Mouse (Mus musculus) liver, embryonic 11.5 days (tissue): ENCODE results near the gene Pcsk5. TPM values are rescaled to one million over a fixed set of nuclear protein-coding genes. Genes with fewer than 3 reads are reported as not detected.

Experiments used
- ATAC-seq: fragments of 200-750 bp; cut with Nextera tagmentation; replicated peaks from 2 replicates; pipeline ENCODE4 v1.8.0; 2017; ENCODE audit warnings: moderate number of reproducible peaks, mild to moderate bottlenecking, moderate TSS enrichment, moderate library complexity; ENCODE audit not compliant: low FRiP score
- DNase-seq: peaks from one replicate; pipeline ENCODE4 v3.0.0-alpha.2; 2017; ENCODE audit warnings: low spot score
- H3K27ac ChIP-seq: fragments of 300-500 bp; sonication (generic); 2 replicates; pipeline ENCODE4 v1.5.1; 2014; ENCODE audit warnings: mild to moderate bottlenecking, low read depth, low read length, control low read depth
- H3K27me3 ChIP-seq: fragments of 300-500 bp; sonication (generic); replicated peaks from 2 replicates; pipeline ENCODE4 v1.6.1; 2014; ENCODE audit warnings: low read length, mixed read lengths; ENCODE audit not compliant: control insufficient read depth, insufficient read depth
- H3K36me3 ChIP-seq: fragments of 300-500 bp; sonication (generic); 2 replicates; pipeline ENCODE4 v1.6.1; 2014; ENCODE audit warnings: mild to moderate bottlenecking, low read length, moderate library complexity, mixed read lengths; ENCODE audit not compliant: control insufficient read depth, insufficient read depth
- H3K4me1 ChIP-seq: fragments of 300-500 bp; sonication (generic); replicated peaks from 2 replicates; pipeline ENCODE4 v1.6.1; 2014; ENCODE audit warnings: low read length, mixed read lengths; ENCODE audit not compliant: control insufficient read depth, insufficient read depth
- H3K4me2 ChIP-seq: fragments of 300-500 bp; sonication (generic); 2 replicates; pipeline ENCODE4 v1.6.1; 2014; ENCODE audit warnings: mild to moderate bottlenecking, control low read depth, moderate library complexity
- H3K4me3 ChIP-seq: fragments of 300-500 bp; sonication (generic); 2 replicates; pipeline ENCODE4 v1.5.1; 2014; ENCODE audit warnings: low read depth, low read length, control low read depth
- H3K9ac ChIP-seq: fragments of 300-500 bp; sonication (generic); 2 replicates; pipeline ENCODE4 v1.6.1; 2014; ENCODE audit warnings: low read depth, low read length, control low read depth
- H3K9me3 ChIP-seq: fragments of 300-500 bp; sonication (generic); 2 replicates; pipeline ENCODE4 v1.6.1; 2016; ENCODE audit warnings: low read length, inconsistent platforms, mixed read lengths; ENCODE audit not compliant: control insufficient read depth
- WGBS: fragments of 180-500 bp; shearing (Covaris S2); extraction: QIAGEN DNeasy Blood & Tissue Kit; methylation state at CpG from one replicate; pipeline ENCODE4 v1.1.7; 2014; 5-methylcytosine and 5-hydroxymethylcytosine counted together
- polyA plus RNA-seq: library from polyadenylated mRNA; unstranded; fragments of >200 nt; fragmentation: Nextera tagmentation; extraction: Ambion mirVana; gene quantifications from 2 replicates; pipeline ENCODE4 v1.2.1, GENCODE M21; 2014

Gene Pcsk5
- polyA plus RNA-seq, 1 experiment from 2014 or later, result 4.8 TPM

DNA sequence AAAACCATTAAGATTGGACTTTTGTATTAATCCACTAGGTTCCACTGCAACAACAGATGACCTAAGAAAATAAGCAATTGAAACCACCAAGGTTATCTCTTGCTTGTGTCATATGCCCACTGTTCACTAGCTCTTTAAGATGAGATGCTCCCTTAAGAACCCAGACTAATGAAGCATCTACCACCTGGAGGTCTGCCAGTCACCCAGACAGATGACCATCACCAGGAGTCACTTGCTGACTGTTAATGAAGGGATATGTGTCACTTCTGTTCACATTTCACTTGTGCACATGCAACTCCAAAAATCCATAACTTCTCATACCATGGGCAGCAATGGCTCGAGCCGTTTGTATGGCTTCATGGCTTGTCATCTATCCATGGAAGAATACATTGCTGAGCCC lies 17.4 kb downstream of the Pcsk5 start:
- no peak for ATAC-seq
- Histone ChIP-seq H3K4me1 (no peaks in the 10 kb centered on the region), H3K9ac (no peak overlapping the region), H3K27me3 (no peaks in the 10 kb centered on the region), H3K27ac (no peak overlapping the region), H3K4me3 (no peak overlapping the region), H3K4me2 (no peak overlapping the region), H3K9me3 (no peaks in the 10 kb centered on the region), H3K36me3 (no peaks in the 10 kb centered on the region)
- WGBS, result 85% methylated on average over 2 of the region's 2 CpGs
- DNase-seq, result no peak

DNA sequence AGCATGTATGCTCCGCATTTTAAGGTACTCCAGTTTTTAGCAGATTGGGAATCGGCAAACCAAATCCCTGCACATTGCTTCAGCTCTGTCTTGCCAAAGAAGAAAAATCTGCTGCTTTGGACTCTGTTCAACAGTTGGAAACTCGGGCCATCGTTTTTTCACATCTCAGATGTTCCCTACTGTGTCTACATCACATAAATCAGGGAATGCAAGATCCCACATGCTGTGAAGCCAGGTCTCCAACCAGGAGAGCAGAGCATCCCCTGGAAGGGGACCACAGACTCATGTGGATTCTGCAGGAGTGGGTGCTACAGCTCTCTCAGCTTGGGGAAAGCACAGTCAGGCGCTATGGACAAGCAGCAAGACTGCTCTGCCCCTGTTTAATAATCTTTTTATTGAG lies 18.4 kb downstream of the Pcsk5 start:
- 82% methylated on average over 5 of the region's 5 CpGs for WGBS
- H3K36me3 ChIP-seq, result no peaks in the 10 kb centered on the region

DNA sequence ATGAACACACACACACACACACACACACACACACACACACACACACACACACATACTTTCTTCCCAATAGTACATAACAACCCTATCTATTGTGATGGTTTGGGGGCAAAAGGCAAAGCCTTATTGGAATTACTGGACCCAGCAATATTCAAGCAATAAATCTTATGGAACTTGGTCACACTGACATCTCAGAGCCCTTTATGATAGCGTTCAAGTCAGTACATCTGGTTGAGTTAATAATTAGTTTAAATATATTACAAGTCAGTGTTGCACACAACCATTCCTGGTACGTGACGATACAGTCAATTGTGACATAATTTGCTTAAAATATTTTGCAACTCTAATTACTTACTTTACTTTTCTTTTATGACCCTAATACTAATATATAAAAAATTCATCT lies 22.4 kb downstream of the Pcsk5 start:
- no peak overlapping the region for H3K4me3 ChIP-seq

More for the DNA sequence above, 18.4 kb downstream of the Pcsk5 start:
- no peak overlapping the region for H3K9ac ChIP-seq
- H3K9me3 ChIP-seq, result no peaks in the 10 kb centered on the region
- no peak overlapping the region for H3K27ac ChIP-seq
- no peaks in the 10 kb centered on the region for H3K27me3 ChIP-seq
- no peak overlapping the region for H3K4me2 ChIP-seq
- DNase-seq, result no peak
- H3K4me3 ChIP-seq, result no peak overlapping the region
- ATAC-seq, result no peak
- no peaks in the 10 kb centered on the region for H3K4me1 ChIP-seq

DNA sequence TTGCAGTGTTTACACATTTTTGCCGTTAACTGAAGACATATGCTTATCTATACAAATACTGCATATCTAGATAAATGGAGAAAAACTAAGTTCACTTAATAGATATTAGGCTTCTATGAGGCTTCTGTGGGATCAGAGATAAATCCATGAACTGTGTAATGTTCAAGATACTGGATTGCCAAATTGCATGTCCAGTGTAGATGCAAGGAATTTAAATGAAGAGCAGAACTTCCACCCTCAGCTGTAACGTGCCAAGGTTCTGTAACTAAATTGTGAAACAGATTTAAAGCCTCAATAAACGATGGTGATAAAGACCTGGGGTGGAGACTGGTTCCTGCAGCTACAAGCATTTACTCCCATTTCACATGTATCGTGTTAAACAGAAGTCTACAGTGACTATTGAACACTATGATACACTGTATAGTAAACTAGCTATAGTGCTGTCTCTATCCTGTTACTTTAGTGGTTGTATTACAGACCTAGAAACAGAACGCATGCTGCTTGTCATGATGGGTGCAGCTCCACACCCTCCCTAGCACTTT lies 23.9 kb downstream of the Pcsk5 start:
- no peak overlapping the region for H3K27ac ChIP-seq
- H3K27me3 ChIP-seq, result no peaks in the 10 kb centered on the region
- no peaks in the 10 kb centered on the region for H3K4me1 ChIP-seq
- H3K9ac ChIP-seq, result no peak overlapping the region
- no peak overlapping the region for H3K4me3 ChIP-seq
- H3K9me3 ChIP-seq, result no peaks in the 10 kb centered on the region
- no peak overlapping the region for H3K4me2 ChIP-seq
- WGBS, result 64% methylated on average over 5 of the region's 5 CpGs
- ATAC-seq, result no peak
- DNase-seq, result no peak
- no peaks in the 10 kb centered on the region for H3K36me3 ChIP-seq

More for the DNA sequence above, 22.4 kb downstream of the Pcsk5 start:
- DNase-seq, result no peak
- Histone ChIP-seq H3K9me3 (no peaks in the 10 kb centered on the region), H3K4me1 (no peaks in the 10 kb centered on the region), H3K27me3 (no peaks in the 10 kb centered on the region), H3K27ac (no peak overlapping the region), H3K36me3 (no peaks in the 10 kb centered on the region), H3K4me2 (no peak overlapping the region), H3K9ac (no peak overlapping the region)
- ATAC-seq, result no peak
- WGBS, result 82% methylated on average over 3 of the region's 3 CpGs

DNA sequence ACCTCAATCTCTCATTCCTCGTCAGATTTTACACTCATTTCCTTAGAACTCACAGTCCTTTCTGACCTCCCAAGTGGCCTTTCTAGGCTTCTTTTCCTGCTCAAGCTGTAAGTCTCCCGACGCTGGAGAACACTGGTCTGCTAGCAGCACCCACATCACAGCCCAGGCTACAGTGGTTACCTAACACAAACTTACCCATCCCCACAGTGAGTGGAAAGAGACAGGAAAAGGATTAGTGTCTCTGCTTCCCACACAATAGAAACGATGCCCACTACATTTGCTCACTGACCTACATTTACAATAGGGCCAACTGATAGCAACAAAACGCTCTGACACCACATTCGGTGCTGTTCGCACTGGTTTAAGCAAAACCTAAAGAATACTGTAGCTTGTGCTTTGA lies 24.8 kb downstream of the Pcsk5 start:
- H3K4me2 ChIP-seq, result no peak overlapping the region
- no peak overlapping the region for H3K4me3 ChIP-seq
- WGBS, result 58% methylated on average over 7 of the region's 7 CpGs
- no peak overlapping the region for H3K9ac ChIP-seq
- H3K27me3 ChIP-seq, result no peaks in the 10 kb centered on the region
- ATAC-seq (no peak), DNase-seq (no peak)
- no peak overlapping the region for H3K27ac ChIP-seq
- no peaks in the 10 kb centered on the region for H3K9me3 ChIP-seq
- no peaks in the 10 kb centered on the region for H3K4me1 ChIP-seq
- no peaks in the 10 kb centered on the region for H3K36me3 ChIP-seq

DNA sequence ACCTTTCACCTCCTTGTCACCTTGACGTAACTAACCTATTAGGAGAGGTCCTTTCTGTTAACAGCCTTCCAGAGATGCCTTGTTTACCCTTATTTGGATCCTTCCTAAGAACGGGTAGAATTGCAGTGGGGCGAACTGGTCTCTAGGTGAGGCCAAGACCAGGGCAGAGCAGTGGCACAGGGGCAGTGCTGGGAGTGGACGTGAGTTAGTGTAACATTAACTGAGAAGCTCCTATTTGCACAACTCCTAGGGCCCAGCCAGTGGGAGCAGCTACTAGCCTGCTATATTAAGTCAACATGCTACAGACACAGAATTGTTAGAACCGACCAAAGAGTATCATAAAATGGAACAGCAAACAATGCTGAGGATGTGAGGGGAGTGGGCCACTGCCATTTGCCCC lies 30.8 kb downstream of the Pcsk5 start:
- ATAC-seq (no peak), DNase-seq (no peak)
- Histone ChIP-seq H3K4me1 (no peaks in the 10 kb centered on the region), H3K9ac (no peak overlapping the region), H3K4me2 (no peak overlapping the region), H3K27ac (no peak overlapping the region), H3K4me3 (no peak overlapping the region), H3K36me3 (no peaks in the 10 kb centered on the region), H3K27me3 (no peaks in the 10 kb centered on the region), H3K9me3 (no peaks in the 10 kb centered on the region)
- 70% methylated on average over 5 of the region's 5 CpGs for WGBS

DNA sequence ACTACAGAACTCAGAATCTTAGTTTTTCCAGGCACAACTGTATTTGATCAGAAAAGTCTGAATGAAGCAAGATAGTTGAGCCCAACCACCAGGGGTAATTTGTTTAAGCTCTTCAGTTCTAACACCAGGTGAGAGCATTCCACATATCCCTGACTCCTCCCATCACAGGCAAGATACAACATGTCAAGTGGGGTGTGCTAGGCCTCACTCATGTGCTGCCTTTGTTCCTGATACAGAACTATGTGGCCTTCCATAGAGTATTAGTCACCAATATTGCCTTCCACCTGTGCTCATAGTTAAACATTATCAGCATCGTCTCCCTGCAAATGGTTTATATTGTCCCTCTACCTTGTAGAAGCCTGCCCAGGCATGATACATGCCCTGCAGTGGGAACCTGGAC lies 36.6 kb downstream of the Pcsk5 start:
- Histone ChIP-seq H3K36me3 (no peaks in the 10 kb centered on the region), H3K4me3 (no peak overlapping the region), H3K27me3 (no peaks in the 10 kb centered on the region), H3K27ac (no peak overlapping the region), H3K9me3 (no peaks in the 10 kb centered on the region), H3K9ac (no peak overlapping the region), H3K4me2 (no peak overlapping the region), H3K4me1 (no peaks in the 10 kb centered on the region)
- WGBS, result 82% methylated on average over 1 of the region's 1 CpGs
- ATAC-seq (no peak), DNase-seq (no peak)

DNA sequence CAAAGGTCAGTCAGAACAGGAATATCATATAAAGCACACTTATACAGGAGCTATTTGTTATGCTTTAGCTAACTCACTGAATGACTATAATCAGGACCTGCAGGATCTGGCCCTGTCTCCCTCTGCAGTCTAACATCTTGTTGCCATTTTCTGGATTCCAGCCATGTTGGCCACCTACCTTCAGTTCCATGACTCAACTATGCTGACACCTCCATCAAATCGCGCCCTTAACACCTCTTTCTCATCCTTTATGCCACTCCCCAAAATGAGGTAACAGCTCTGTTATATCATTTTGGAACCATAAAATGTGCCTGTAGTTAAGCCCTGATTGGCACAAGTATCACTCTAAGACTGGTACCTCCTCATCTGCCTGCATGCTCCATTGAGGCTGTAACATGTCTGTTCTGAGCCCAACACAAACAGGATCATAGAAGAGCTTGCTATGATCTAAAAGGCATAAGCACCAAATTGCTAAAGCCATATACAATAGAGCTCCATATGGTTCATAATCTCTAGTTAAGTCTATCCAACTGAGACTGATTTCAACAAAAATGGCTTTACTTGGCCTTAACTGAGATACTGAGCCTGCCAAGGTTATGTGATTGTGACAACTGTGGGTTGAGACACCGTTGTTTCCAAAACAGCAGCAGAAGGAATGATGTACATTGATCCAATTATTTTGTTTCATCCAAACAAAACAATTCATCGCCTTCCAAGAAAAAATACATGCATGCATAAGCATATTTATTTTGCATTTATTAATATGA lies 37.8 kb downstream of the Pcsk5 start:
- no peaks in the 10 kb centered on the region for H3K36me3 ChIP-seq
- H3K9ac ChIP-seq, result no peak overlapping the region
- no peaks in the 10 kb centered on the region for H3K9me3 ChIP-seq
- DNase-seq (no peak), ATAC-seq (no peak)
- WGBS, result 86% methylated on average over 4 of the region's 4 CpGs
- no peaks in the 10 kb centered on the region for H3K27me3 ChIP-seq
- no peak overlapping the region for H3K27ac ChIP-seq
- no peak overlapping the region for H3K4me3 ChIP-seq
- no peaks in the 10 kb centered on the region for H3K4me1 ChIP-seq
- no peak overlapping the region for H3K4me2 ChIP-seq

DNA sequence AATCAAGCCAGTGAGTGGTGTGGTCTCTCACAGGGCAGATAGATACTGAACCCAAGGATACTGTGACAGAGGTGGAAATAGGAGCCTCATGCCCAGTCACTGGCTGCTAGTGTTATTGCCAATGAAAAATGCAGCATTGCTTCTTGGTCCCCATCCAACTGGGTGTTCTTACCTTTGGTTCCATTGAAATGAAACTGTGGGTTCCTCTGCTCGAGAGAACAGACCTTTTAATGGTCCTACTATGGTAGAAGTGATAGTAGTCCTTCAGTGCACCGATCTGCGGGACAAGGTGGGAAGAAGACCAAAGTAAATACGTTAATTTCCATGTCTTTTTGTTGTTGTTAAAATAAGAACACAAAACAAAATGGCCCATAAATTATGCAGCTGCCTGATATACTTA lies 44.0 kb downstream of the Pcsk5 start:
- Histone ChIP-seq H3K27me3 (no peaks in the 10 kb centered on the region), H3K9me3 (no peaks in the 10 kb centered on the region), H3K36me3 (no peaks in the 10 kb centered on the region), H3K27ac (no peak overlapping the region), H3K9ac (no peak overlapping the region), H3K4me3 (no peak overlapping the region), H3K4me1 (no peaks in the 10 kb centered on the region), H3K4me2 (no peak overlapping the region)
- DNase-seq (no peak), ATAC-seq (no peak)
- 85% methylated on average over 4 of the region's 4 CpGs for WGBS
